Mouse (Mus musculus) olfactory bulb, adult 2 months (tissue): ENCODE measurements at regions not wholly inside any gene's neighbourhood (a gene's known extent, or its start where the extent isn't known, plus 50 kb on each side); places are given as distances from the start of the nearest gene placed in this dataset.

Source experiments
- CTCF ChIP-seq: fragments of 200-500 bp; IDR thresholded peaks from 2 replicates; pipeline ENCODE4 v1.5.1; 2012; ENCODE audit warnings: low read depth, mild to moderate bottlenecking, low read length, moderate library complexity; ENCODE audit not compliant: insufficient read depth
- POLR2A ChIP-seq: fragments of 200-500 bp; IDR thresholded peaks from 2 replicates; pipeline ENCODE4 v1.6.1; 2012; ENCODE audit warnings: mild to moderate bottlenecking, low read depth, low read length, moderate library complexity; ENCODE audit not compliant: insufficient read depth

DNA sequence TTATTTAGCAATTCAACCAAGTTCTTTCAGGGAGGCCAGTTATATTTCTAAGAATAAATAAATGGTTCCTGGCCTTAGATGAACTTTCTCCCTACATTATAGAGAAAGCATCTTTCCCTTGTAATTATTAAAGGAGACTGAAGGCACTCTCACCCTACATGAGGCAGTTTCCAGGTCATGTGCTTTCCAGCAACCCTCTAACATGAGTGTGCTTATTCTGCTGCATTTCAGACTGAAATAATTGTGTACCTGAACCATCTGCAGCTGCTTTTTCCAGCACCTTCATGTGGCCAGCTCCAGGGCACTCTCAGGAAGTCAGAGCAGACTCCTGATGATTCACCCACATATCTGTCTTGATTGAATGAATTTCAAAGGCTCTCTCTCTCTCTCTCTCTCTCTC lies 917.8 kb upstream of the Gm5150 start:
- TF ChIP-seq CTCF (no peak), POLR2A (no peak)
